Mouse (Mus musculus): Measurements from ENCODE around the gene Hipk1. TPM values are rescaled to one million over a fixed set of nuclear protein-coding genes. Genes with fewer than 3 reads are reported as not detected.
"Not testable (repeated sequence)": the region's sequence is repeated elsewhere in the genome, so short reads cannot be mapped to it uniquely, and the experiment has no call there.

Gene Hipk1
- total RNA-seq (2021), result 10 to 100 TPM; 96.7 to 98.2 TPM

DNA sequence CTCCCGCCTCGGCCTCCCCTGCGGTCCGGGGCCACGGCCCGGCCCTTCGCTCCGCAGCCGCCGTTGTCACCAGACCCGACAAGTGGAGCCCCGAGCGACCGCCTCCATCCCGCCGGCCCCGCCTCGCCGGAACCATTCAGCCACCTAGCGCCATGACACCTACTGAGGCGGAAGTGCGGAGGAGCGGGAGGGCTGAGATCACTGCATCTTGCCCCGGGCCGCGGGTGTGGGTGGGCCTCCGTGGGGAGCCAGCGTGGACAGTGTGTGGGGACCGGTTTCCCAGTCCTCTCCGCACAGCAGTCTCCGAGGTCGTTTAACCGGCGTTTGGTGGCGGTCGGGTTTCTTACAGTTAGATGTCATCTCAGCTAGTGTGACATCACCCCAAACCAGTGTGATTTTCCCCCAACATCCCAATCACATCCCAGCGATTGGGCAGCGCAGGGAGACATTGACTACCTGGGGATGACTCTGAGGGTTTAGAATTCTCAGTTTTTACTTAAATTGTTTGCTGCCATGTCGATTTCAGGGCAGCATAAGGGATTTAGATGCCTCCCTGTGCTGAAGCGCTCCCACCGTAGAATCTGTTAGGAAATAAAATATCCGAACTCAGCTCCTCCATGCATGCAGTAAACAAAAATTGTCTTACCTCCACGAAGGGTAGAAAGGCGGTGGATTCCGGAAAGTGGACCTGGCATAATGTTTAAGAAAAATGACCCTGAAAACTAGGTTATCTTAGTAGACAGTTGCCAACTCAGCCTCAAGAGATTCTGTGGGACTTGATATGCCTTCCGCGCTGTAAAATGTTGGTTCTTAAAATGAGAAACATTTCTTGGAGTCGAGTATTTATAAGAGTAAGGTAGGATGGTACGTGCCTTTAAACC is at the start of gene Hipk1:
Gene Hipk1 (minus strand): TSS at position 334 of the 881 bp plus-strand sequence.
- peak; percentile 95 for DNase-seq

- not testable (repeated sequence) for DNase-seq
These were observed 49.6 kb upstream of the Hipk1 start for GRCm38 (mm10) chr3:103840946-103841345.

- DNase-seq, result not testable (repeated sequence)
These were observed 48.8 kb upstream of the Hipk1 start for GRCm38 (mm10) chr3:103840195-103840594.

- DNase-seq, result no peak
These were observed 48.3 kb upstream of the Hipk1 start for GRCm38 (mm10) chr3:103839711-103840110.

DNA sequence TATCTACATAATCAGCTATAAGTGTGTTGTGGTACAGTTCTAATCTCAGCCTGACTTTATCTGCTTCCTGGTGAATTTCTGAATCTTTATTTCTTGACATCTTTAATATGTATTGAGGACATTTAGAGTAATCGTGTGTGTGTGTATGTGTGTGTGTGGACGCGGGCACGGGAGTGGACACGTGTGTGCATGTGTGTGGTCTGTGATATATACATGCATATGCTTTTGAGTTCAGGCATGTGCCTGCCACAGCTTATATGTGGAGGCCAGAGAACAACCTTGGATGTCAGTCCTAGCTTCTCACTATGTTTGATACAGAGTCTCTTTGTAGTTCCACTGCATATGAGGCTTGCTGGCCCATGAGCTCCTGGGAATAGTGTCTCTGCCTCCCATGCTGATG is 45.1 kb upstream of the Hipk1 start:
- no peak for DNase-seq

GRCm38 (mm10) chr3:103835951-103836310 is 44.6 kb upstream of the Hipk1 start:
- no peak for DNase-seq

DNA sequence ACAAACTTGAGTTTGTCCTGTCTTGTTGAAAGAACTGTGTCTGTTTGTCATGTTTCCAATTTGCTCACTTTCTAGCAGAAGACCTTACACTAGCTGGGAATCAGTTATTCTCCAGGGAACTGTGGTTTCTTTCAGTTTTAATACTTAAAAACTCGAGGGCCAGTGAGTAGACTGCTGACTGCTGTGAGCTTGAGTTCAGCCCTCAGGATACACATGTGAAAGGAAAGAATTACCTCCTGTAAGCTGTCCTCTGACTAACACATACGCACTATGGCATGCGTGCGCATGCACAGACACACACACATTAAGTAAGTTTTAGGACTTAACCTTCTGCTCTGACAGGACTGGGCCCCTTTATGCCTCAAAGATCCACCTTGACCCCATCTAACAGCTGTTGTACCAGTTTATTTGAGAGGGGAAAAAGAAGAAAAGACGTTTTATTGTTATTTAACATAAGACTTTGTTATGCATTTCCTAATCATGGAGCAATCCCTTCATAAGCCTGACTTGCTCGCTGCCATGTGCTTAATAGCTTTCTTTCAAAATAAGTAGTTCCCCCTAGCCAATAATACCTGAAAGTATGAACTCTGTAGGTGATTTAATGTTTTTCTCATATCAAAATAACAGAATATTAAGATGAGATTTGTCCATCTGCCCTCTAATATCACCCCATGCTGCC is 44.0 kb upstream of the Hipk1 start:
- no peak for DNase-seq

DNA sequence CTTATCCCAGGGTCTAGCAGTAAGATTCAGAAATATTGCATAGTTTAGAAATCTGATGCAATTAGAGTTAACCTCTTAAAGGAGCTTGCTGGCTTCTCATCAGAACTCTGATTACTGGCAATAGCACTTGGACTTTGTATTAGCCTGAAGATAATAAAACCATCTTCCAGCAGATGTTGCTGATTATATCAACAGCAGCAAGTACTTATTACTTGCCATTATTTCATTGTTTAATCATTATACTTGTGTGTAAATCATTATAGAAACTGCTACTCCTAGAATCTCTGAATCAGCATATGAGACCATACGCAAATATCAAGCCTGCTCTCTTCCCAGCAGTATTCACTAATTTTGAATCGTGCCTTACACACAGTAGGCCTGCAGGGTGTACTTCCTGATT is 42.6 kb upstream of the Hipk1 start:
- no peak for DNase-seq

GRCm38 (mm10) chr3:103832426-103832825 is 41.1 kb upstream of the Hipk1 start, which contains the start of gene Bcl2l15:
Bcl2l15 (plus strand) TSS chr3:103832601.
- no peak for DNase-seq

- no peak for DNase-seq
These were observed 39.8 kb upstream of the Hipk1 start for GRCm38 (mm10) chr3:103831146-103831545.

GRCm38 (mm10) chr3:103830681-103831080 is 39.3 kb upstream of the Hipk1 start:
- not testable (repeated sequence) for DNase-seq

DNA sequence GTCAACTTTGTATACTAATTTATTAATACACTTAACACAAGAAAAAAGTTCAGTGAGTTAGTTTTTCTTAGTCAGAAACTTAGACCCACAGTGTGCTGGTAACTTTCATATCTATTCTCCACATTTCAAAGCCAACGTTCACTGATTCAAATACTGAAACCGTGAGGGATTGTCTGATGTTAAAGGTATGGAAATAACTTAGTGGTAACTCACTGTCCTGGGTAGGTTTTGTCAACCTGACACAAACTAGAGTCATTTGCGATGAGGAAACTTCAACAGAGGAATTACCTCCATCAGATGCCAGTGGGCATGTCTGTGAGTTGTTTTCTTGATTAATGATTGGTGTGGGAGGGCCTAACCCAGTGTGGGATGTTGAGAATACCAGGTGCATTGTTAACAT is 37.7 kb upstream of the Hipk1 start:
- DNase-seq, result no peak

DNA sequence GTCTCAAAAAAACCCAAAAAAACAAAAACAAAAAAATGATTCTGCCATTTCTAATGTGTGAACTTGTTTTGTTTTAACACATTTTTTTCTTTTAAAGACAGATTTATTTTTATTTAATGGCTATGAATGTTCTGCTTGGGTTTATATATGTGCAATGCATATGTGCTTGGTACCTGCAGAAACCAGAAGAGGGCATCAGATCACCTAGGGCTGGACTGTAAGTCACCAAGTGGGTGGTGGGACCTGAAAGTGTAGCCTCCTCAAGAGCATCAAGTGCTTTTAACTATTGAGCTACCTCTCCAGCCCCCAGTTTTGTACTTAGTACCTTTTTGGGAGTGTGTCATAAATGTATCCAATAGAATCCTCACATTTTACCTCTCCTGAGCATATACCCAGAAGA is 36.2 kb upstream of the Hipk1 start:
- DNase-seq, result no peak

GRCm38 (mm10) chr3:103810967-103811366 is 19.6 kb upstream of the Hipk1 start:
- no peak for DNase-seq

DNA sequence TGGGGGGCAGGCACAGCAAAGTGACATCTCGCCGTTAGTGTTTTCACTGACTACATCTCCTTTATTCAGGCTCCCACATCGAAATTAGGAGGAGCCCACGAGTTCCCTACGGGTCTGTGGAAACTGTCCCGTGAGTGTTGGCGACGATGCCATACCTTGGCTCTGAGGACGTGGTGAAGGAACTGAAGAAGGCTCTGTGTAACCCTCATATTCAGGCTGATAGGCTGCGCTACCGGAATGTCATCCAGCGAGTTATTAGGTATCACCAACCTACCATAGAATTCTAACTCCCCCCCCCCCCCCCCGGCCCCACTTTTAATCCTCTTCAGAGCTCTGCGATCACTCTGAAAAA is 18.4 kb upstream of the Hipk1 start:
- DNase-seq, result no peak

- peak; percentile 94 for DNase-seq
These were observed 17.8 kb upstream of the Hipk1 start, which contains the start of the genes Dclre1b, Ap4b1 and Gm43064 for GRCm38 (mm10) chr3:103808891-103809798. Dclre1b (minus strand) TSS chr3:103809444. Ap4b1 (plus strand) TSS chr3:103809520. Gm43064 (plus strand) TSS chr3:103809573.

DNA sequence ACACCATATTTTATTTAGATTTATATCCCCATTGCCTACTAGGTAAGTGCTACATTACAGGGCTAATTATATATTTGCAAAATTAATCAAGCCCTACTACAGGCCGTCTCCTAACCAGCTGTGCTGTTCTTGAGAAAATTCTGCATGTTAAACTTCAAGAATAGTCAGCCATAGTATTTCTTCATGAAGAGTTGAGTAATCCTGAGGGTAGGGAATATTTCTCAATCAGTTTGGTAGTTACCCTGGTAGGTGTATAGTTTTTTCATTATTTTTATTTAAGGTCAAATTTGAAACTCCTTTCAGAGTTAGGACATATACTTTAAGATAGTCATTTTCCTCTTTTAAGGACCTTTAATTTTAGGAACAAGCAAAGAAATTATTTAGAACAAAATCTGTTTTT is 14.3 kb upstream of the Hipk1 start:
- no peak for DNase-seq

- no peak for DNase-seq
These were observed 11.5 kb upstream of the Hipk1 start for GRCm38 (mm10) chr3:103802861-103803260.

- DNase-seq, result peak; percentile 81
These were observed 10.5 kb upstream of the Hipk1 start for GRCm38 (mm10) chr3:103801631-103802531.

DNA sequence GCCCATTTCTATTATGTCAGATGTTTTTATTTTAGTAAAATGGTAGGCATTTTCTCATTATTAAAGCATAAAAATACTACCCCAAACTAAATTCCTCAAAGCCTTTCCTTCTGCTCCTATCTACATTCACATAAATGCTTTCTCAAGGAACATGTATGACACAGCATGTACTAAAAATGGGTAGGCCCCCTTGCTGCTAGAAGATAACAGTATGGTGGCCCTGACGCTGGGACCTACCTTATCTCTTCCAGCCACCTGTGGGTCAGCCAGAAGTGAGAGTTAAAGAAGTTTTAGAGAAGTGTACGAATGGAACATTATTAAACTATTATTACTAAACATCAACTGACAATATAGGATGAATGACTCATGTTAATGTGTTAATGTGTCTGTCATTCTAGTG is 8.1 kb upstream of the Hipk1 start:
- DNase-seq, result no peak

GRCm38 (mm10) chr3:103796389-103796788 is 5.0 kb upstream of the Hipk1 start:
- no peak for DNase-seq
